Mouse (Mus musculus) c-Kit-positive CD71-negative TER-119-negative erythroid progenitor cells, embryonic 14.5 days (primary cell): ENCODE results near the gene Map3k1.
"Not testable (repeated sequence)": the region's sequence is repeated elsewhere in the genome, so short reads cannot be mapped to it uniquely, and the experiment has no call there.

Experiments used
- DNase-seq: peaks from one replicate; pipeline ENCODE4 v3.0.0-alpha.2; 2013; ENCODE audit warnings: low read depth

Gene Map3k1

DNA sequence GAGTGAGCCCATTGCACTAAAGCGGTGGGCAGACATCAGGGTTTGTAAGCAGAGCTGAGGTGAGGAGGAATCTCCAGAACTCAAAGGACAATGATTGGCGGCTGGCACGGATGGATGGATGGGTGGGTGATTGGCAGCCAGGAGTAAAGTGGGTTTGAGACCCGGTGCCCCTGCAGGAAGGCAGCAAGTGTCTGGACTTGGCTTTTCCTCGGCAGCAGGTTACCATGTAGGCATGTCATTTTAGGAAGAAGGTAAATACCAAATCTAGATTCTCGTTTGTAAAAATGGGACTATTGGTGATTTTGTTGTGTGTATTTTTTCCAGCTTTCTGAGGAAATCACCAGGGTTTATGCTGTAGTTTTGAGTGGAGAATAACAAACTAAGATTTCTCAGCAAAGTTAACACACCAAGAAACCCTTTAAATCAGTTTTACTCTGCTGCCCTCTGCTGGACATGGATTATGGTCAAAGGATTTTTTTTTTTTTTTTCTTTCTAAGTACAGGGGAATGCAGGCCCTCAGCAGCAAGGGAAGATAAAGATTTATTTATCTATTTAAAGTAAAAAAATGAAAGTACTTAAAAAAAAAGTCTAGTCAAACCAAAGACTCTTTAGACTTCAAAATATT, 66.7 kb downstream of the Map3k1 start:
- peak; percentile 82 for DNase-seq

DNA sequence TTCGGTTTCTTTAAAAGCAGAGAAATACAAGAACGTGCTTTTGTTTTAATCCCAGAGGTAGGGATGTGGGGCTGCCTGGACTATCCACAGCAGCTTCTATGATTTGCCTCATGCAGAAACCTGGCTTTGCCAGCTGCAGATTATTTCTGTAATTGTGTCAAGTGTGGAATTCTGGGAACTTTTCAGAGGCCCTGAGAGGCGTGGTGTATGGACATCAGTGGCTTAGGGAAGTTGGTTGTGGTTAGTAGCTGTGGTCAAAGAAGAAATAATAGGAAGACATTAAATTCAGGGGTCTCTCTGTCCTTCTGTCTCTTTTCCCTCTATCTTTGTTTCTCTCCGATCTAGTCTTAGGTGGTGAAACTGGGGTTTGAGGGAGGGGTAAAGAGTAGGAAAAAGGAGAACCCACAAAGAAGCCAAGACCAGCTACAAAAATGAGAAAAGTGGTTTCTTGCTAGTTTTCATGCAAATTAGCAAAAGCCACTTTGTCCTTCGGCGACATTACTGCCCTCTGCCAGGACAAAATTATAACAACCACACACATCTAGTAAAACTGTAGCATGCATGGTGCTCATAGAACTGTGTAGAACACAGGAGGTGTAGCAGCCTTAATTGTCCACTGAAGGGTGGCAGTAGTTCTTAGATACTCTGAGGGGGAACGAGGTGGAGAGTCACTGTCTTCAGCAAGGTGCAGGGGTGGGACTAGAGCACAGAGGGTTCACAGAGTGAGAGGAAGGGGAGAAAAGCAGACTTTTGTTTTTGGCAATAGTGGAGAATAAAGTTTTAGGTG, 67.4 kb downstream of the Map3k1 start:
- DNase-seq: no peak

DNA sequence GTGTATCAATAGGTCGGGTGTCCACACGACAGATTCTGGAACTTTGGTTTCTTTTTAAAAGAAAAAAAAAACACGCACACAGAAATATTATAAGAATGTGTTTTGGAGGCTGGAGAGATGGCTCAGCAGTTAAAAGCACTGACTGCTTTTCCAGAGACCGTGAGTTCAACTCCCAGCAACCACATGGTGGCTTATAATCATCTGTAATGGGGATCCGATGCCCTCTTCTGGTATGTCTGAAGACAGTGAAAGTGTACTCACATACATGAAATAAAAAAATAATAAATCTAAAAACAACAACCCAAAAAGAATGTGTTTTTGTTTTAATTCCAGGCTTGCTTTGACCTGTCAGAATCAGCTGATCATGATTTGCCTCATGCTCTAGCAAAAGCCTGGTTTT, 81.9 kb downstream of the Map3k1 start:
- no peak for DNase-seq

DNA sequence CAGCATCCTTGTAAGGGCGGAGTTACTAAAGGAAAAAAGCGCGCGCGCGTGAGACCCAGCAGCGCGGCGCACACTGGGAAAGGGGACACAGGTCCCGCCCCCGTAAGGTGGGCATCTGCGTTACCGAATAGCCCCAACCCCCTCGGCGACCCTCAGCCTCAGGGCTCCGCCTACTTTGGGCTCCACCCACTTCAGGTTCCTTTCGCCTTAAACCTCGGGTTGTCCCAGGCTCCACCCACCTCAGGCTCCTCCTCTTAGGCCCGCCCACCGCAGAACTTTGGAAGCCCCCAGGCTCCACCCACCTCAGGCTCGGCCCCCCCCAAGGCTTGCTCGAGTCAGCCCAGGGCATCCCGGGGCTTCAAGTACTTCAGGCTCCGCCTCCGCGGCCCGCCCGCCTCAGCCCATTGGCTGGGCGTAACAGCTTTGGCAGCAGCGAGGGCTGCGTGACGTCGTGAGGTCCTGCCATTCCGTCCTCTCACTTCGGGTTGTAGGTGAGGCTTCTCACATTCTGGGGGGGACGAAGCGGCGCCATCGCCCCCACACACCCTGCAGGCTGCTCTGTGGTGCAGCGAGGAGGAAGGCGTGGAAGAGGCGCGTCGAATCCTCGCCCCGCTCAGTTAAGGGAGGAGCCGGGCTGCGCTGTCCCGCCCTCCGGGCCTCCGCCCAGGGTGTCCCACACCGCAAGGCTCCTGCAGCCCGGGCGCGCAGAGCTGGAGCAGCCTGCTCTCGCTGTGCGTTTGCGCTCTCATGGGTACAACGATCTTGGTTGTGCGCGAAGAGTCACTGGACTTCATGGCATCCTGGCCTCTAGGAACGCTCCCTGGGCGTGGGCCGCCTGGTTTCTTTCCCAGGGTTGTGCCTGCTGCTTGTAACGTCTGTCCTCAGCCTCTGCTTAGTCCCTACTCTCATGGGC, 83.4 kb downstream of the Map3k1 start:
- DNase-seq: peak; percentile 98

DNA sequence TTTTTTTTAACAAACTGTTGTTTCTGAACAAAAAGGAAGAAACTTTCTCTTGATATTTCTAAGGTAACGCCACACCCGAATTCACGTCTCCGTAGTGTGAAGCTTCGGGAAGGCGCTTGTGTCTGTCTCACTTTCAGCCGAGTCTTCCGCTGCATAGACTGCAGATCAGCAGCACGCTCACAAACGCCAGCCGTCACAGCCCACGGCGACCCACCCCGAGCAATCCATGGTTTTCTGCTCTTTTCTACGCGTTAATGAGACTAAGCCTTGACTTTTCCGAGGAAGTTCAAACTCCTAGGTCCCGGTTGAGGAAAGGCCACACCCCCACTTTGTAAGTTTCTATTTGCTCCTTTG, 84.0 kb downstream of the Map3k1 start:
- no peak for DNase-seq

DNA sequence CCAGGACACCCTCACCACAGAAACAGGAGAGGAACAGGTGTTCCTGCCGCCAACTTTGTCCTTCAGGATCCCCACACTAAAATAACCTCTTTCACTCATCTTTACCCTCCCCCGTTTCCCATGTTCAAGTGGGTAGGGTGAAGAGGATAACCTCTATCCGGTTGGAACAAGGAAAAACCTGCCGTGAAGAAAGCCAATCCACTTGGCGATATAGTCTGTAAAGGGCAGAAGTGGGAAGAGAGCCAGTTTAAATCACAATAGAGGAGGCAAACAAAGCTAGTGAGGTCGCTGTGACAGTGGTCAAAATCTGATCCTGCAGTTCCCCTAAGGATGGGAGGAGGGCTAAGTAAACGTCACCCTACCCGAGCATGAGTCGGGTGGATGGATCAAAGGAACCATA, 89.1 kb downstream of the Map3k1 start:
- DNase-seq: no peak

DNA sequence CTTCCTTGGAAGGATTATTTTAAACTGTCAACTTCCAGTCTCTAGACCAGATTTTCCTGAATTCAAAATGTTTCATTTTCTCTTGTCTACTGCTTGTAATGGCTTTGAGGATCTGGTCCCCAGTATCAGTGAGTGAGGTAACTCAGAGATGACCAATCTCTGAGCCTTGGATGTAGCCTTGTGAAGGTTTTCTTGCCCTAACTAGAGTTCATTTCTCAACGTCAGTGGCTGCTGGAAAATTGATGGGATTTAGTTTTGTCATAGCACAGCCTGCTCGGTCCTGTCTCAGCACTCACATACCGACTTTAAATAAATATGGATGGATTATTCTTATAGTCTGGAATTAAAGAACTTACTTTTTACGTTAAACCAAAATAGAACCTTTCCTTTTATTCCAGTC, 98.3 kb downstream of the Map3k1 start:
- DNase-seq: no peak

DNA sequence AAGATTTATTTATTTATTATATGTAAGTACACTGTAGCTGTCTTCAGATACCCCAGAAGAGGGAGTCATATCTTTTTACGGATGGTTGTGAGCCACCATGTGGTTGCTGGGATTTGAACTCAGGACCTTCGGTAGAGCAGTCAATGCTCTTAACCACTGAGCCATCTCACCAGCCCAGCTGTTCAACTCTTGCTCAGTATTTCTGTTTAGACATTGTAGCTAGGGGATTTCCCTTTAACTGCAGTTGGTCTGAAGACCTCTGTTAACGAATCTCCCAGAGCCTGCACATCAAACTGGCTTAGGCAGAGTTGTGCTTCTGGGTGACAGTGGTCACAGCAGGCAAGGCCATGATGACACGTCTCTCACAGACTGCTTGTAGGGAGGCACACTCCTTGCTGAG, 104.8 kb downstream of the Map3k1 start:
- DNase-seq: not testable (repeated sequence)

DNA sequence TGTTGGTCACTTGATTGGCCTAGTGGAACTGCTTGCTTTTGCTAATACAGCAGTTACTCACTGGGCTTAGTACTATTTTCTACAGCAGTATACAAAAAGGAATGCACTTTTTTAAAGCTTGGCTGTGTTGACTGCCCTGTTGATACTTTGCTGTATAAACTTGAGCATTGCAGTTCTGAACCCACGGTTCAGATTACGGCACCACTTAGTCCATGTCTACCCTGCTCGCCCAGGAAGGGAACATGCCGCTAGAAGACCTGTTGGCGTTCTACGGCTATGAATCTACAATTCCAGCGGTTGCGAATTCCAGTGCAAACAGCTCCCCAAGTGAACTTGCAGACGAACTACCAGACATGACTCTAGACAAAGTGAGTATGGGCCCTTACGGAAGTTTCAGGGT, 105.4 kb downstream of the Map3k1 start:
- DNase-seq: no peak
